Mouse (Mus musculus) lung, adult 2 months (tissue): ENCODE measurements around the gene Rnf11.

Source experiments
- CTCF ChIP-seq: fragments of 200-500 bp; IDR thresholded peaks from 2 replicates; pipeline ENCODE4 v1.5.1; 2011; ENCODE audit warnings: mild to moderate bottlenecking, low read length, control low read depth; ENCODE audit not compliant: insufficient read depth
- POLR2A ChIP-seq: fragments of 200-500 bp; IDR thresholded peaks from 2 replicates; pipeline ENCODE4 v1.6.1; 2011; ENCODE audit warnings: low read depth, mild to moderate bottlenecking, control low read depth, low read length, borderline replicate concordance; ENCODE audit errors: extremely low read depth

DNA sequence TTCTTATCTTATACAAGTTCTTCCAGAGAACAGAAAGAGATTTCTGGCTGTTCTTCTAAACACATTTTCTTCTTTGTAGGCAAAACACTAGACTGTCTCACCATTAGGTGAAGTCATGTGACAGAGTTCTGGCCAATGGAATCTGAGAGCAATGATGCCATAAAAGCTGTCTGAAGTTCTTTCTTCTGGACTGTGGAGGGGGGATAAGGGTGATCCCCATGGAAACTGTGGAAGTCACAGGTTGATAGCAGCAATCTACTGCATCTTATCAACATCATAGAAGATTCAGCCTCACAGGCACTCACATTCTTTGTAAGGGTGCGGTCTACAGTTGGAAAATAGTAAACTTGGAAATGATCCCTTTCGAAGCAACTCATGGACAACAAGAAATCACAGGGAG lies 46.6 kb upstream of the Rnf11 start, which contains the start of gene 4930522H14Rik:
- TF ChIP-seq CTCF = no peak
- no peak for TF ChIP-seq POLR2A
